Mouse (Mus musculus): Measurements from ENCODE around the gene Parp3.

Gene Parp3

GRCm38 (mm10) chr9:106421033-106421864 lies 55.5 kb downstream of the Parp3 start:
- DNase-seq, result no peak

- DNase-seq, result no peak
Measured at GRCm38 (mm10) chr9:106420608-106421007, 56.1 kb downstream of the Parp3 start.
